Mouse (Mus musculus): ENCODE data around the gene Uvrag.
A peak's percentile ranks its signal among the peaks of the same experiment; 100 is the strongest.

Uvrag gene

GRCm38 (mm10) chr7:98850388-98850787, 290.6 kb downstream of the Uvrag start:
- Histone ChIP-seq H3K27me3 (ENCODE audit: insufficient read depth, low read length) (peaks cover 74% of the 10 kb centered on the region), H3K9me3 (ENCODE audit: low read length) (peaks cover 11% of the 10 kb centered on the region), H3K4me3 (replicated peaks; ENCODE audit: low read length) (no peak overlapping the region), H3K4me1 (replicated peaks; ENCODE audit: low read depth, low read length) (peaks cover 22% of the 10 kb centered on the region), H3K36me3 (ENCODE audit: insufficient read depth, low read length) (no peaks in the 10 kb centered on the region)
- no peak for TF ChIP-seq POU5F1 (IDR thresholded peaks at IDR 0.05; ENCODE audit: borderline replicate concordance, low read length)

- TF ChIP-seq NANOG (IDR thresholded peaks at IDR 0.05; ENCODE audit: borderline replicate concordance, low read length) (no peak), CTCF (conservative IDR thresholded peaks at IDR 0.05; ENCODE audit: low read length) (no peak), POU5F1 (IDR thresholded peaks at IDR 0.05; ENCODE audit: borderline replicate concordance, low read length) (no peak)
- H3K4me3 ChIP-seq (replicated peaks; ENCODE audit: low read length) = no peak overlapping the region
- H3K4me1 ChIP-seq (replicated peaks; ENCODE audit: low read depth, low read length) = peaks cover 18% of the 10 kb centered on the region
- no peaks in the 10 kb centered on the region for H3K36me3 ChIP-seq (ENCODE audit: insufficient read depth, low read length)
- H3K27me3 ChIP-seq (ENCODE audit: insufficient read depth, low read length) = peaks cover 84% of the 10 kb centered on the region
- H3K9me3 ChIP-seq (ENCODE audit: low read length) = peaks cover 11% of the 10 kb centered on the region
Measured at GRCm38 (mm10) chr7:98848899-98849640, 291.9 kb downstream of the Uvrag start.

- H3K27me3 ChIP-seq (ENCODE audit: insufficient read depth, low read length) = peaks cover 97% of the 10 kb centered on the region
- H3K9me3 ChIP-seq (ENCODE audit: low read length) = no peaks in the 10 kb centered on the region
- no peak overlapping the region for H3K4me3 ChIP-seq (replicated peaks; ENCODE audit: low read length)
- H3K4me1 ChIP-seq (replicated peaks; ENCODE audit: low read depth, low read length) = peaks cover 26% of the 10 kb centered on the region
- H3K36me3 ChIP-seq (ENCODE audit: insufficient read depth, low read length) = no peaks in the 10 kb centered on the region
- no peak for TF ChIP-seq NANOG (IDR thresholded peaks at IDR 0.05; ENCODE audit: borderline replicate concordance, low read length)
- TF ChIP-seq CTCF (conservative IDR thresholded peaks at IDR 0.05; ENCODE audit: low read length) = no peak
- no peak for TF ChIP-seq POU5F1 (IDR thresholded peaks at IDR 0.05; ENCODE audit: borderline replicate concordance, low read length)
Measured at GRCm38 (mm10) chr7:98843649-98844048, 297.3 kb downstream of the Uvrag start.

GRCm38 (mm10) chr7:98842997-98843396, 297.9 kb downstream of the Uvrag start:
- H3K36me3 ChIP-seq (ENCODE audit: insufficient read depth, low read length) = no peaks in the 10 kb centered on the region
- H3K9me3 ChIP-seq (ENCODE audit: low read length) = no peaks in the 10 kb centered on the region
- peaks cover 33% of the 10 kb centered on the region for H3K4me1 ChIP-seq (replicated peaks; ENCODE audit: low read depth, low read length)
- no peak overlapping the region for H3K4me3 ChIP-seq (replicated peaks; ENCODE audit: low read length)
- H3K27me3 ChIP-seq (ENCODE audit: insufficient read depth, low read length) = peaks cover 97% of the 10 kb centered on the region
- TF ChIP-seq NANOG (IDR thresholded peaks at IDR 0.05; ENCODE audit: borderline replicate concordance, low read length) = no peak
- TF ChIP-seq CTCF (conservative IDR thresholded peaks at IDR 0.05; ENCODE audit: low read length) = no peak
- no peak for TF ChIP-seq POU5F1 (IDR thresholded peaks at IDR 0.05; ENCODE audit: borderline replicate concordance, low read length)

- H3K4me3 ChIP-seq (replicated peaks; ENCODE audit: low read length) = no peak overlapping the region
- H3K27me3 ChIP-seq (ENCODE audit: insufficient read depth, low read length) = peaks cover 97% of the 10 kb centered on the region
- H3K4me1 ChIP-seq (replicated peaks; ENCODE audit: low read depth, low read length) = peaks cover 34% of the 10 kb centered on the region
- TF ChIP-seq CTCF (conservative IDR thresholded peaks at IDR 0.05; ENCODE audit: low read length) = peak; percentile 10; the same call in 1 of the 2 replicates
- TF ChIP-seq POU5F1 (IDR thresholded peaks at IDR 0.05; ENCODE audit: borderline replicate concordance, low read length) = no peak
- H3K36me3 ChIP-seq (ENCODE audit: insufficient read depth, low read length) = no peaks in the 10 kb centered on the region
- no peaks in the 10 kb centered on the region for H3K9me3 ChIP-seq (ENCODE audit: low read length)
Measured at GRCm38 (mm10) chr7:98841802-98842201, 299.1 kb downstream of the Uvrag start.

GRCm38 (mm10) chr7:98840771-98841170, 300.2 kb downstream of the Uvrag start:
- Histone ChIP-seq H3K4me3 (replicated peaks; ENCODE audit: low read length) (no peak overlapping the region), H3K9me3 (ENCODE audit: low read length) (no peaks in the 10 kb centered on the region), H3K36me3 (ENCODE audit: insufficient read depth, low read length) (no peaks in the 10 kb centered on the region), H3K4me1 (replicated peaks; ENCODE audit: low read depth, low read length) (peaks cover 36% of the 10 kb centered on the region), H3K27me3 (ENCODE audit: insufficient read depth, low read length) (peaks cover 97% of the 10 kb centered on the region)
- TF ChIP-seq NANOG (IDR thresholded peaks at IDR 0.05; ENCODE audit: borderline replicate concordance, low read length) (no peak), CTCF (conservative IDR thresholded peaks at IDR 0.05; ENCODE audit: low read length) (no peak), POU5F1 (IDR thresholded peaks at IDR 0.05; ENCODE audit: borderline replicate concordance, low read length) (no peak)

- H3K4me3 ChIP-seq (replicated peaks; ENCODE audit: low read length) = peak overlapping the region; percentile 75
- no peaks in the 10 kb centered on the region for H3K9me3 ChIP-seq (ENCODE audit: low read length)
- peaks cover 100% of the 10 kb centered on the region for H3K27me3 ChIP-seq (ENCODE audit: insufficient read depth, low read length)
- H3K36me3 ChIP-seq (ENCODE audit: insufficient read depth, low read length) = no peaks in the 10 kb centered on the region
- peaks cover 46% of the 10 kb centered on the region for H3K4me1 ChIP-seq (replicated peaks; ENCODE audit: low read depth, low read length)
- TF ChIP-seq POU5F1 (IDR thresholded peaks at IDR 0.05; ENCODE audit: borderline replicate concordance, low read length) (no peak), NANOG (IDR thresholded peaks at IDR 0.05; ENCODE audit: borderline replicate concordance, low read length) (no peak), CTCF (conservative IDR thresholded peaks at IDR 0.05; ENCODE audit: low read length) (no peak)
Measured at GRCm38 (mm10) chr7:98839312-98839711, 301.6 kb downstream of the Uvrag start.

- Histone ChIP-seq H3K27me3 (ENCODE audit: insufficient read depth, low read length) (peaks cover 100% of the 10 kb centered on the region), H3K9me3 (ENCODE audit: low read length) (no peaks in the 10 kb centered on the region), H3K4me3 (replicated peaks; ENCODE audit: low read length) (peak overlapping the region; percentile 75), H3K4me1 (replicated peaks; ENCODE audit: low read depth, low read length) (peaks cover 49% of the 10 kb centered on the region), H3K36me3 (ENCODE audit: insufficient read depth, low read length) (no peaks in the 10 kb centered on the region)
- TF ChIP-seq CTCF (conservative IDR thresholded peaks at IDR 0.05; ENCODE audit: low read length) (no peak), POU5F1 (IDR thresholded peaks at IDR 0.05; ENCODE audit: borderline replicate concordance, low read length) (no peak), NANOG (IDR thresholded peaks at IDR 0.05; ENCODE audit: borderline replicate concordance, low read length) (no peak)
Measured at GRCm38 (mm10) chr7:98838729-98839141, 302.2 kb downstream of the Uvrag start.

GRCm38 (mm10) chr7:98837901-98838300, 303.0 kb downstream of the Uvrag start:
- H3K27me3 ChIP-seq (ENCODE audit: insufficient read depth, low read length) = peaks cover 99% of the 10 kb centered on the region
- H3K36me3 ChIP-seq (ENCODE audit: insufficient read depth, low read length) = no peaks in the 10 kb centered on the region
- TF ChIP-seq CTCF (conservative IDR thresholded peaks at IDR 0.05; ENCODE audit: low read length) = no peak
- TF ChIP-seq NANOG (IDR thresholded peaks at IDR 0.05; ENCODE audit: borderline replicate concordance, low read length) = no peak
- TF ChIP-seq POU5F1 (IDR thresholded peaks at IDR 0.05; ENCODE audit: borderline replicate concordance, low read length) = no peak
- H3K4me1 ChIP-seq (replicated peaks; ENCODE audit: low read depth, low read length) = peaks cover 49% of the 10 kb centered on the region
- peak overlapping the region; percentile 75; the same call in 1 of the 2 replicates for H3K4me3 ChIP-seq (replicated peaks; ENCODE audit: low read length)
- H3K9me3 ChIP-seq (ENCODE audit: low read length) = no peaks in the 10 kb centered on the region
